Mouse (Mus musculus) intestine, postnatal 0 days (tissue): ENCODE measurements around the gene Mttp. TPM values are rescaled to one million over a fixed set of nuclear protein-coding genes. Genes with fewer than 3 reads are reported as not detected.

Experiments used
- ATAC-seq: fragments of 200-750 bp; cut with Nextera tagmentation; 2 replicates; pipeline ENCODE4 v1.8.0; 2017; ENCODE audit warnings: mild to moderate bottlenecking, moderate TSS enrichment, moderate library complexity
- H3K27ac ChIP-seq: fragments of 300-500 bp; sonication (generic); 2 replicates; pipeline ENCODE4 v1.5.1; 2014; ENCODE audit warnings: mild to moderate bottlenecking, low read depth, low read length, moderate library complexity
- H3K27me3 ChIP-seq: fragments of 300-500 bp; sonication (generic); replicated peaks from 2 replicates; pipeline ENCODE4 v1.6.1; 2014; ENCODE audit warnings: low read length, mixed read lengths; ENCODE audit not compliant: control insufficient read depth, insufficient read depth
- H3K36me3 ChIP-seq: fragments of 300-500 bp; sonication (generic); 2 replicates; pipeline ENCODE4 v1.6.1; 2014; ENCODE audit warnings: mild to moderate bottlenecking, moderate library complexity; ENCODE audit not compliant: control insufficient read depth, insufficient read depth
- H3K4me1 ChIP-seq: fragments of 300-500 bp; sonication (generic); replicated peaks from 2 replicates; pipeline ENCODE4 v1.6.1; 2014; ENCODE audit warnings: antibody characterized with exemption, low read length, mixed read lengths; ENCODE audit not compliant: control insufficient read depth, insufficient read depth
- H3K4me2 ChIP-seq: fragments of 300-500 bp; sonication (generic); replicated peaks from 2 replicates; pipeline ENCODE4 v1.6.1; 2014; ENCODE audit warnings: low read depth, mild to moderate bottlenecking, moderate library complexity
- H3K4me3 ChIP-seq: fragments of 300-500 bp; sonication (generic); 2 replicates; pipeline ENCODE4 v1.5.1; 2014; ENCODE audit warnings: low read depth, low read length
- H3K9ac ChIP-seq: fragments of 300-500 bp; sonication (generic); 2 replicates; pipeline ENCODE4 v1.6.1; 2014; ENCODE audit warnings: mild to moderate bottlenecking, low read depth, low read length
- H3K9me3 ChIP-seq: fragments of 300-500 bp; sonication (generic); 2 replicates; pipeline ENCODE4 v1.6.1; 2016; ENCODE audit warnings: mixed run types; ENCODE audit not compliant: control insufficient read depth
- CTCF ChIP-seq: sonication (generic); IDR thresholded peaks from 2 replicates; pipeline ENCODE4 v1.5.1; 2016; ENCODE audit warnings: low read depth, mild to moderate bottlenecking, control low read depth, antibody characterized with exemption, moderate library complexity
- WGBS: fragments of 180-500 bp; shearing (Covaris S2); extraction: QIAGEN DNeasy Blood & Tissue Kit; methylation state at CpG from one replicate; pipeline ENCODE4 v1.1.7; 2014; 5-methylcytosine and 5-hydroxymethylcytosine counted together
- polyA plus RNA-seq: library from polyadenylated mRNA; unstranded; fragments of >200 nt; fragmentation: Nextera tagmentation; extraction: Ambion mirVana; gene quantifications from 2 replicates; pipeline ENCODE4 v1.2.1, GENCODE M21; 2015

Mttp gene
- polyA plus RNA-seq, 1 experiment from 2014 or later = 998 TPM

GRCm38 (mm10) chr3:138053969-138054368 lies 90.8 kb downstream of the Mttp start:
- Histone ChIP-seq H3K27ac (peak overlapping the region; percentile 62), H3K4me3 (no peak overlapping the region), H3K9me3 (no peaks in the 10 kb centered on the region), H3K4me1 (0 out of 2 replicates have a peak, but pooled peaks cover 6% of the 10 kb centered on the region), H3K4me2 (no peak overlapping the region), H3K36me3 (no peaks in the 10 kb centered on the region), H3K27me3 (no peaks in the 10 kb centered on the region), H3K9ac (no peak overlapping the region)
- ATAC-seq = no peak
- no peak for TF ChIP-seq CTCF
- WGBS = 19% methylated on average over 4 of the region's 4 CpGs

- 87% methylated on average over 3 of the region's 3 CpGs for WGBS
- ATAC-seq = no peak
Observed at GRCm38 (mm10) chr3:138051431-138051830, 93.3 kb downstream of the Mttp start.

GRCm38 (mm10) chr3:138050772-138051171 lies 94.0 kb downstream of the Mttp start:
- WGBS = 53% methylated on average over 11 of the region's 11 CpGs
- TF ChIP-seq CTCF = no peak
- H3K27me3 ChIP-seq = no peaks in the 10 kb centered on the region
- ATAC-seq = no peak
- H3K9ac ChIP-seq = no peak overlapping the region
- H3K4me3 ChIP-seq = no peak overlapping the region
- no peak overlapping the region for H3K4me2 ChIP-seq
- no peak overlapping the region for H3K27ac ChIP-seq
- no peaks in the 10 kb centered on the region for H3K36me3 ChIP-seq
- H3K9me3 ChIP-seq = no peaks in the 10 kb centered on the region
- H3K4me1 ChIP-seq = 0 out of 2 replicates have a peak, but pooled peaks cover 6% of the 10 kb centered on the region

More at GRCm38 (mm10) chr3:138051431-138051830, 93.3 kb downstream of the Mttp start:
- H3K36me3 ChIP-seq = no peaks in the 10 kb centered on the region
- H3K4me1 ChIP-seq = 0 out of 2 replicates have a peak, but pooled peaks cover 6% of the 10 kb centered on the region
- no peak overlapping the region for H3K4me3 ChIP-seq
- H3K27ac ChIP-seq = no peak overlapping the region
- no peaks in the 10 kb centered on the region for H3K27me3 ChIP-seq
- no peak overlapping the region for H3K9ac ChIP-seq
- no peak overlapping the region for H3K4me2 ChIP-seq
- H3K9me3 ChIP-seq = no peaks in the 10 kb centered on the region
- TF ChIP-seq CTCF = no peak

- no peak overlapping the region for H3K4me3 ChIP-seq
- 0 out of 2 replicates have a peak, but pooled peaks cover 6% of the 10 kb centered on the region for H3K4me1 ChIP-seq
- no peak overlapping the region for H3K9ac ChIP-seq
- ATAC-seq = no peak
- H3K36me3 ChIP-seq = no peaks in the 10 kb centered on the region
- H3K9me3 ChIP-seq = no peaks in the 10 kb centered on the region
- H3K4me2 ChIP-seq = no peak overlapping the region
- no peak for TF ChIP-seq CTCF
- 86% methylated on average over 6 of the region's 6 CpGs for whole genome bisulfite sequencing
- no peak overlapping the region for H3K27ac ChIP-seq
- H3K27me3 ChIP-seq = no peaks in the 10 kb centered on the region
Observed at GRCm38 (mm10) chr3:138049555-138049954, 95.2 kb downstream of the Mttp start.

GRCm38 (mm10) chr3:138043316-138043715 lies 101.5 kb downstream of the Mttp start:
- Histone ChIP-seq H3K27me3 (no peaks in the 10 kb centered on the region), H3K27ac (no peak overlapping the region), H3K4me3 (no peak overlapping the region), H3K9ac (no peak overlapping the region), H3K4me2 (no peak overlapping the region), H3K9me3 (no peaks in the 10 kb centered on the region), H3K4me1 (no peaks in the 10 kb centered on the region), H3K36me3 (no peaks in the 10 kb centered on the region)
- ATAC-seq = no peak
- 67% methylated on average over 7 of the region's 7 CpGs for WGBS
- TF ChIP-seq CTCF = no peak

- Histone ChIP-seq H3K9me3 (no peaks in the 10 kb centered on the region), H3K4me1 (no peaks in the 10 kb centered on the region), H3K9ac (no peak overlapping the region), H3K36me3 (no peaks in the 10 kb centered on the region), H3K27ac (no peak overlapping the region), H3K4me2 (no peak overlapping the region), H3K4me3 (no peak overlapping the region), H3K27me3 (no peaks in the 10 kb centered on the region)
- 77% methylated on average over 3 of the region's 3 CpGs for WGBS
- no peak for ATAC-seq
- TF ChIP-seq CTCF = no peak
Observed at GRCm38 (mm10) chr3:138041591-138042301, 103.0 kb downstream of the Mttp start.
